Mouse (Mus musculus) bone marrow macrophage, adult 2 months (primary cell): ENCODE data around the gene Vdr. TPM values are rescaled to one million over a fixed set of nuclear protein-coding genes. Genes with fewer than 3 reads are reported as not detected.

Experiments used
- H3K27ac ChIP-seq: 2 replicates; pipeline ENCODE4 v1.5.1; 2012; ENCODE audit warnings: low read depth, low read length; ENCODE audit not compliant: insufficient read depth
- H3K4me1 ChIP-seq: 2 replicates; pipeline ENCODE4 v1.6.1; 2012; ENCODE audit warnings: low read length; ENCODE audit not compliant: control insufficient read depth, insufficient read depth
- H3K4me3 ChIP-seq: 2 replicates; pipeline ENCODE4 v1.5.1; 2012; ENCODE audit warnings: mild to moderate bottlenecking, low read length, moderate library complexity; ENCODE audit not compliant: insufficient read depth
- CTCF ChIP-seq: IDR thresholded peaks from 2 replicates; pipeline ENCODE4 v1.5.1; 2012; ENCODE audit warnings: low read depth, mild to moderate bottlenecking, low read length, moderate library complexity
- POLR2A ChIP-seq: IDR thresholded peaks from 2 replicates; pipeline ENCODE4 v1.6.1; 2012; ENCODE audit warnings: mild to moderate bottlenecking, low read depth, low read length, borderline replicate concordance
- polyA plus RNA-seq: library from polyadenylated mRNA; stranded (reverse); fragments of >200 nt; gene quantifications from 2 replicates; pipeline ENCODE4 v1.2.4, GENCODE M21; 2012; ENCODE audit not compliant: missing spikeins, insufficient read depth, insufficient read length

The Vdr gene
- polyA plus RNA-seq, 1 experiment: 0.82 TPM

DNA sequence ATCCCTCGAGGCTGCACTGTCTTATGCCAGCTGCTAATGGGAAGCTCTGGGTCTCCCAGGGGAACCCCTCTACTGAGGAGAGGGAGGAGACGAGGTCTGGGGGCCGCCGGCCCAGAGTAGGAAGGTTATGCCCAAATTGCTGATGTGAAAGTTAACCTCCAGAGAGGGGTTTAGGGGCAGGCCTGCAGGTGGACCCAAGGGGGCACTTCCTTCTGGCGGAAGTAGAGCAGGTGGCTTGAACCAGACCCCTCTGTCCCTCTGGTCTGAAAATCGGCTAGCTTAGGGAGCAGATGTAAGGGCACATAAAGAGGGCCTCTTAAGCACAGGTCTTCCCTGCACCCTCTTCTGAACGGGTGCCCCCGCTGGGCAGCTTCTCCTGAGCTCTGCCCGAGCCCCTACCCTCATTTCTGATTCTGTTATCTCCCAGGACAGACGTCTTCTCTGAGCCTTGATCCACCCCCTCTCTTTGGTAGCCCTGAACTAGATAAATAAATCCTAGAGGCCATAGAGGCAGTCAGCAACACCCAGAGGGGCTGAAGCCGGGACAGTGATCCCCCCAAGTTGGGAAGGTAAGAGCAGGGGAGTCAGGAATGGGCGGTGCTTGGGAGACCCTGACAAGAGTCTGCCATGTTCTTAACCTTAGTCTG, 84.4 kb downstream of the Vdr start:
- Histone ChIP-seq H3K4me1 (peaks cover 39% of the 10 kb centered on the region), H3K27ac (no peak overlapping the region), H3K4me3 (no peak overlapping the region)
- TF ChIP-seq CTCF (no peak), POLR2A (no peak)

DNA sequence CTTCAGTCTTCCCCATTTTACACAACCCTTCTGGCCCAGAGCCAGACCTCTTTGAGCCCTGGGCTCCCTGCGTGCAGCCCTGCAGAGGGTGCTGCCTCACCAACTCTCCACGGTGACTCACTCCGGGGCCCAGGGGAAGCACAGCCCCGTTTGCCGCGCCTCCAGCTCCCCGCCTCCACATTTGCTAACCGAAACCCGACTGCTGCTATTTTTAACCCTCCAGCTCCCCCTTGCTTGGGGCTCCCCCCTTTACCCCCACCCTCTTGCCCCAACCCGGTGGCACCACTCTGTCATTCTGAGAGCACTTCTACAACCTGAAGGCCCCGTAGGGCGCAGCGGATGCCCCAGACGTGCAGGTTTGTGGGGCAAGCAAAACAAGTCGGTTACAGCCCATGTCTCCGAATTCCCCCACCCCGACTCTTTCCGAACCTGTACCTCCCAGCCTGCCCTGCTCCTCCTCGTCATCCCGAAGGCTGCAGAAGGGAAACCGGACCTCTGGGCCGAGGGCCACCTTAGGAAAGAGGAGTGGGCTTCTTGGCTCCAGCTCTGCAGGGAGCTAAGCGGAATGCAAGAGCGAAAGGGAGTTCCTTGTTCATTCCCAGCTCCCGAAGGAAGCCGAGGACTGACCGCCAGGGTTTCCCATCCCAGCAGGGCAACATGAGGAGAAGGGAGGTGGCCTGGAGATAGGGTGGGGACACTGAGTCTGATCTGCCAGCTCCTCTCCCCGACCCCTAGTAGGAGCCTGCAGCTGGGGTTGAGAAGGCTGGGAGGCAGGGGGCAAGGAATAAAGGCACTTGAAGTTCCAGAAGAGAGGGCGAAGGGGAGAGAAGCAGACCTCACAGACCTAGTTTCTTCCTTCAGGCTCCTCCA, 85.1 kb downstream of the Vdr start:
- Histone ChIP-seq H3K27ac (peak overlapping the region; percentile 17), H3K4me3 (peak overlapping the region; percentile 56), H3K4me1 (peaks cover 46% of the 10 kb centered on the region)
- TF ChIP-seq POLR2A (no peak), CTCF (no peak; the same call in 1 of the 2 replicates)

DNA sequence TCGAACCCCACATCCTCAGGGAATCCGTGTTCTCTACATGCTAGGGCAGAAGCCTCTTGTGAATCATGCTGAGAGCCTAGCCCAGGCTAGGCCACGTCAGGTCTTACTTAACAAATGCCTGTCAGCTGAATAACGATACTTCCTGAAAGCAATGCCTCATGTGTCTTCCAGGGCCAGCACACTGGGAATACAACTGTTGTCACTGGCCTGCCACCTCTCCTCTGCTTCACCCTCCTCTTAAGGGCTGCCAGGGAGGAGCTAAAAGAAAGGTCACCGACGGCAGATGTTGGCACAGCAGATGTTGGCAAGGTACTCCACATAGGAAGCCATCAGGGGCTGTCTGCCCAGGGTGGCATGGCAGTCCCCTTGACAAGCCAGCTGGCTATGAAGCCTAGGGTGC, 86.4 kb downstream of the Vdr start:
- Histone ChIP-seq H3K4me1 (peaks cover 41% of the 10 kb centered on the region), H3K4me3 (no peak overlapping the region), H3K27ac (no peak overlapping the region)
- TF ChIP-seq CTCF (no peak), POLR2A (no peak)

DNA sequence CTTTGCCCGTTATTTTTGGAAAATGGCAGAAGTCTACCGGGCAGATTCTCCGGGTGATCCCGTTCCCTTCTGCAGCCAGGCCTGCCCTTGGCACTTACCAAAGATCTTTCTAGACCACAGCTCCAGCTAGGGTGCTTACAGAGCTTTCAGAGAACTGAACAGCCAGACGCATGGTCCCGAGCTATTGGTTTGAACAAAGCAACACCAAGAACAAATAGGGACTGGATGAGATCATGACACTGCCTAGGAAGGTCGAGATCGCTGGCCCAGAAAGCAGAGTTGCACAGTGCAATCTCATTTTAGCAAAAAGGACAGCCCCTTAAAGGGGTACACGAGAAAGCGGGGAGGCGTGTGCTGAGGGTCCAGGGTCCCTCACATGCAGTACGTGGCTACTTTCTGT, 87.0 kb downstream of the Vdr start:
- Histone ChIP-seq H3K27ac (no peak overlapping the region), H3K4me3 (no peak overlapping the region), H3K4me1 (peaks cover 40% of the 10 kb centered on the region)
- TF ChIP-seq POLR2A (no peak), CTCF (no peak)

DNA sequence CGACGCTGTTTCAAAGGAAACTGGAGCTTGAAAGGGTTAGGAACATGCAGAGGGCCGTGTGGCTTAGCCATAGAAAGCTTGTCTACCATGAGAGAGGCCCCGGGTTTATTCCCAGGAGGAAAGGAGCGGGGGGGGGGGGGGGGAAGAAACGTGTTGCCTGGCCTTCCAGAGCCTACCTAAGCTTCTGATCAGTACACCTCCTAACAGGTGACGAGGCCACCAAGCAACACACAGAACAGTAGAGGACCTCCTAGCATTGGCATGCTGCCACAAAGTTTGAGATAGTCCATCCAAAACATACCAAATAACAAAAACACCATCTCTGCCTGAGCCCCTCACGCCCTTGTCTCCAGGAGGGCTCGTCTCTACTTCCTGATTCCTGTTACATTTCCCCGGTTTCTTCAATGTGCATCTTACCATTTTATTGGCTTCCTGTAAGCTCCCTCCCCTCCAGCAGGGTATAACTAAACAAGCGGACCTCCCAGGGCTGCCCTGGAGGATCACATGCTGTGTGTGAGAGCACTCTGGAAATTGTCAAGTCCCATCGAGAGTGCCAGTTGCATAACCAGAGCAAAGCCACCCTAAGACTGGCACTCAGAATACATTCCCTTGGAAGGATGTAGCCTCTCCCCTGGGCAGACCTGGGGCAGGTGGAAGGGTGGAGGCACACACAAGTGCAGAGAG, 87.7 kb downstream of the Vdr start:
- Histone ChIP-seq H3K4me1 (peaks cover 40% of the 10 kb centered on the region), H3K4me3 (no peak overlapping the region), H3K27ac (no peak overlapping the region)
- TF ChIP-seq POLR2A (no peak), CTCF (no peak)

DNA sequence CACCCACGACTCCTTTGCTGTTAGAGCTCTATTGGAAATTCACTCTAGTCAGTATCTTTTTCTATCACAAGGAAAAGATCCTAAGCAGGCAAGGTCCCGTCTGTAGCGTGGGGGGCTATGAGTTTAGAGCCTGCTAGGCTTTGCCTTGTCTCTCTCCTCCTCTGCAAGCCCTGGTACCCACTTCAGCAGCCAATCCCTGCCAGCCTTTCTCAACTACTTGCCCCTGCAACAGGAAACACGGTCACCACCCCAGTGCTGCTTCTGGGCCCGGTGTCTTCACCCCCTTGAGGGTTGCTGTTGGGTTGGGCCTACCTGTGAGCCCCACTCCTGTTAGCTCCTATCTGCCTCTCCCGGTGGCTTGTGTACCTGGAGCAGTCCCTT, 88.5 kb downstream of the Vdr start:
- Histone ChIP-seq H3K4me1 (peaks cover 46% of the 10 kb centered on the region), H3K4me3 (no peak overlapping the region), H3K27ac (no peak overlapping the region)
- TF ChIP-seq POLR2A (no peak), CTCF (no peak)

DNA sequence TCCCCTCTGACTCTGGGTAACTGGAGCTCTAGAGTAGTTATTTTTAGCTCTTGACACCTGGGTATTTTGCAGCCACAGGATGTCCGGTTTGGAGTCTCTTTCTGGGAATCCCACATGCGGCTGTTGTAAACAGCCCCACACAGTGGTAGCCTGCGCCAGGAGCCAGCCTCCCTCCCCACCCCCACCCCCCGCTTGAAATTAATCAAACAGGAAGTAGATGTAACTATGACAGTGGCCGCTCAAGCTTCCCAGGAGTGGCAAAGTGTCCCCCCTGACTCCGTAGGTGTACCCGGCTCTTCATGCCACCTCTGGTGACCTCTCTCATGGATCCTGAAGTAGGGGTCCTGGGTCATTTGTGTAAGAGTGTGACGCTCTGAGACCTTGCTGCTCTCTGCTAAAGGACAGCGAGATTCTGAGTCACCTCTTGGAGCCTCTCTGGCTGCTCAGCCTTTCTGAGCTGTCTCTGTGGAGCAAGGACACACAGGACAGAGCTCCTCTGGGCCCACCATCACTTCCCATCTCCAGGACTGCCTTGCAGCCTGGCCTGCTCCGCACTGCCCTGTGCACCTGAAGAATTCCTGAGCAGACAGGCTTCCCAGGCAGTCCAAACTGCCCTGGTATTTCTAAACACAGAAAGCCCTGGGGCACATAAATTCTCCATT, 89.0 kb downstream of the Vdr start:
- Histone ChIP-seq H3K4me3 (peak overlapping the region; percentile 7; the same call in 1 of the 2 replicates), H3K27ac (no peak overlapping the region; the same call in 1 of the 2 replicates), H3K4me1 (peaks cover 50% of the 10 kb centered on the region)
- TF ChIP-seq CTCF: no peak
- no peak for TF ChIP-seq POLR2A

DNA sequence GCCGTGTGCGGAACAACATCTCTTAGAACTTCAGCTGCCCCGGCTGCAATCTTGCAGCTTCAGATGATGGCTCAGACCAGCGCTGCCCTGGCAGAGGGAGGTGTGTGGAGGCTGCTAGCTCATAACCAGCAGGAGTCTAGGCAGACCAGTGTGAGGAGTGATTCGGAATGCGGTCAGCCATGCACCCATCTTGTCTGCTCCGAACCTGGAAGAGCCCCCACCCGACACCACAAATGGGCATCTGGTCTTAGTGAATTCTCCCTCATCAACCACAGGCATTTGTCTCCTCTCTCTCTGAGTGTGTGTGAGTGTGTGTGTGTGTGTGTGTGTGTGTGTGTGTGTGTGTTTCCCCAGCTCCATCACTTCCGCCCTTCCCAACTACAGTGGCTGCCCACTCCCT, 90.5 kb downstream of the Vdr start:
- Histone ChIP-seq H3K27ac (no peak overlapping the region), H3K4me3 (no peak overlapping the region), H3K4me1 (peaks cover 46% of the 10 kb centered on the region)
- TF ChIP-seq POLR2A (no peak), CTCF (no peak)

DNA sequence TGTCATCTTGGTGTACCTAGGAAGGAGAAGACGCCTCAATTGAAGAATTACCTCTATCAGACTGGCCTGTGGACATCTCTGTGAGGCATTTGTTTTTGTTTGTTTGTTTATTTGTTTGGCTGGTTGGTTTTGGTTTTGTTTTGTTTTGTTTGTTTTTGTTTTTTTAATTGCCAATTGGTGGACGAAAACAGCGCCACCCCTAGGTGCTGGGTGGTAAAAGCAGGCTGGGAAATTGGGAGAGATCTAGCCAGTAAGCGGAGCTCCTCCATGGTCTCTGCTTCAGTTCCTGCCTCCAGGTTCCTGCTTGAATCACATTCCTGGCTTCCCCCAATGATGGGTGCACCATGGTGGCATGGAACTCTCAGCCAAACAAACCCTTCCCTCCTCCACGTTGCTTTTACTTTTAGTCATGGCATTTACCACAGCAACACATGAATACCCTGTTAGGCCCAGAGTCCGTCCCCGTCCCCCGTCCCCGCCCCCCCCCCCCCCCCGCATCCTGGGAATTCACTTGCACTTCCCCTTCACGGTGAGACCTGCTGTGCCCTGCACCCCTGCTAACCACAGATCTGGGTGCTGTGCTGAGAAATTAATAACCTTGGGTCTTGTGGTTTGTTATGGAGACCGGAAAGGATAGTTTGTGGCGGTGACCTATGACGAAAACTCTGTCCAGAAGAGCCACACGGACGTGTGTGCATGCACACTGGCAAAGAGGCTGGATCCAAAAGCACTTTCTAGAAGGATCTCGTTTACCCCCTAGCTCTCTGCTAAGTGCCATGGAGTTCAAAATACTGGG, 94.0 kb downstream of the Vdr start:
- no peak overlapping the region for H3K27ac ChIP-seq
- no peak overlapping the region for H3K4me3 ChIP-seq
- peaks cover 17% of the 10 kb centered on the region for H3K4me1 ChIP-seq
- no peak for TF ChIP-seq CTCF
- no peak for TF ChIP-seq POLR2A
